Mouse (Mus musculus): ENCODE measurements around the gene Hs3st6. TPM values are rescaled to one million over a fixed set of nuclear protein-coding genes. Genes with fewer than 3 reads are reported as not detected.

Hs3st6 gene
- polyA plus RNA-seq, 1 experiment from 2014 or later, result 0.25 TPM

DNA sequence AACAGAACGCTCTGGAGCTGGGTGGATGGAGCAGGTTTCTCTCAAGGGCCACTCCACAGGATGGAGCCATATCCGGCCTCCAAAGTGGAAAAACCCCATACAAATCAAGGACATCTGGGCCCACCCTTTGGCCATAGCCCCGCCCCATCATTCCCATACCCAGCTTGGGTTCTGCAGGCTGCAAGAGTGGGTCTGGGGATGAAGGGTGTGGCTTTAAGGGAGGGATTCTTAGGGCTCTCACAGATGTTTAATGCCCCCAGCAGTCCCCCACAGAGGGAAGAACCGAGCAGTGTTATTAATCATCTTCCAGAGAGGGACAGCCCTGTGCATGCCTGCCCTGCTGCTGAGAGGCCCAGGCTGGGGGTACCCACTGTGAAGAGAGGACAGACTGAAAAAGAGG, 5.8 kb upstream of the Hs3st6 start:
- Histone ChIP-seq H3K4me1 (no peaks in the 10 kb centered on the region), H3K9ac (no peak overlapping the region), H3K9me3 (no peaks in the 10 kb centered on the region), H3K27me3 (replicated peaks) (peaks cover 25% of the 10 kb centered on the region), H3K27ac (no peak overlapping the region), H3K4me2 (no peak overlapping the region), H3K4me3 (no peak overlapping the region), H3K36me3 (replicated peaks) (no peaks in the 10 kb centered on the region)
- ATAC-seq (replicated peaks), result no peak
- 47% methylated on average over 4 of the region's 4 CpGs for WGBS

DNA sequence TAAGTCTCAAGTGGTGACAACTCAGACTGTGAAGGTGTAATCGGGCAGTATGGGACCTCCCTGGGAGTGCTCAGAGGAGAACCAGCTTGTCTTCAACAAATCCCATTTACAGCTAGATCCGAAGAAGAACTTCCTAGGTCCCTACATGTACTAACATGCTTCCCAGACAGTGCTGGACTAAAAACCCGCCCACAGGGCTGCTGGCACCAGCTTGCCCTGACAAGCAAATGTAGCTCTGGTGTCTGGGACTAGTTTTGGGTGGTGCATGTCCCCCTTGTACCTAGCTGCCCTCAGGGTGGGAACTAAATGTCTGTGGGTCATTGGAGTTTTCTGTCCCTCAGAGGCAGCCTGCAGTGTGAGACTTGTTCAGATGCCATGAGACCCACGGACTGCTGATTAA, 1.3 kb upstream of the Hs3st6 start:
- H3K4me3 ChIP-seq, result no peak overlapping the region
- no peak overlapping the region for H3K27ac ChIP-seq
- H3K9ac ChIP-seq, result no peak overlapping the region
- ATAC-seq (replicated peaks), result no peak
- no peaks in the 10 kb centered on the region for H3K36me3 ChIP-seq (replicated peaks)
- no peaks in the 10 kb centered on the region for H3K9me3 ChIP-seq
- WGBS, result 27% methylated on average over 4 of the region's 4 CpGs
- no peak overlapping the region for H3K4me2 ChIP-seq
- H3K27me3 ChIP-seq (replicated peaks), result peaks cover 69% of the 10 kb centered on the region
- H3K4me1 ChIP-seq, result peaks cover 13% of the 10 kb centered on the region

DNA sequence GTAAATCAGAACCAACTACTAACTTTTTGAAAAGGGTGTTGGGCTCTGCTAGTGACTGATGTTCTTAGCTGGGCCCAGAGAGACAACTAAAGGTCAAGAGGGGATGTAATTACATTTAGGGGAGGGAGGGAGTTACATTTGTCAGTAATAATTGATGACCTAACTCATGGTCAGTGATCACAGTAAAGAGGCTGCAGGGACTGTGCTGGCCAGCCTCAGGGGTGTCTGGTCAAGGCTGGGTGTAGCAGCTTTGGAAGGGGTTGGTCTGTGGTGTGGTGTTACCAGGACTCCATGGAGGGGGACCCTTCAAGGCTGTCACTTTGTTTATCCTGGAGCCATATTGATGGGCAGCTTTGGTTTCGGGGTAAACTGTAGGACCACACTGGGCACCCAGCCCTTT, 4.6 kb downstream of the Hs3st6 start:
- 94% methylated on average over 1 of the region's 1 CpGs for whole genome bisulfite sequencing
- H3K36me3 ChIP-seq (replicated peaks), result no peaks in the 10 kb centered on the region
- H3K9ac ChIP-seq, result no peak overlapping the region
- peaks cover 40% of the 10 kb centered on the region for H3K27me3 ChIP-seq (replicated peaks)
- H3K4me2 ChIP-seq, result no peak overlapping the region
- H3K4me1 ChIP-seq, result peaks cover 10% of the 10 kb centered on the region
- H3K4me3 ChIP-seq, result no peak overlapping the region
- ATAC-seq (replicated peaks), result no peak
- no peak overlapping the region for H3K27ac ChIP-seq
- H3K9me3 ChIP-seq, result no peaks in the 10 kb centered on the region

DNA sequence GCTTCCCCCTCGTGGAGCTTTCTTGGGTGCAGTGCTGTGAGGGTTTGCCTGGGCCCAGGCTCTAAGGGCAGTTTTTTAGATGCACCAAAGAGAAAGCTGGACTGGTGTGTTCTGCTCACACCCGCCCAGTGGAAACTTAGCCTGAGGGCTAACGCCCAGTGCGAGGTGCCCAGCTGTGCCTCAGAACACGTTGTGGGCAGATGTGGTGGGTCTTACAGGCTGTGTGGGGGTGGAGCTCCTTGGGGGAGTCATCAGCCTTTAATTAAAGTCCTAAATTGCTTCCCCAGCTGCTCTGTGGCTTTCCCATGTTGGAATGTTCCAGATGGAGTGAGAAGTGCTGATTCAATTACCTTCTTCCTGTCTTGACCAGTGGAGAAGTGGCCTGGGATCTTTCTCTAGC, 8.3 kb downstream of the Hs3st6 start:
- no peaks in the 10 kb centered on the region for H3K9me3 ChIP-seq
- H3K27me3 ChIP-seq (replicated peaks), result peaks cover 3% of the 10 kb centered on the region; the same call in 1 of the 2 replicates
- H3K4me3 ChIP-seq, result no peak overlapping the region
- H3K9ac ChIP-seq, result no peak overlapping the region
- no peaks in the 10 kb centered on the region for H3K36me3 ChIP-seq (replicated peaks)
- 54% methylated on average over 5 of the region's 5 CpGs for WGBS
- no peak overlapping the region for H3K27ac ChIP-seq
- no peak overlapping the region for H3K4me2 ChIP-seq
- ATAC-seq (replicated peaks), result no peak
- H3K4me1 ChIP-seq, result no peaks in the 10 kb centered on the region; the same call in 1 of the 2 replicates

DNA sequence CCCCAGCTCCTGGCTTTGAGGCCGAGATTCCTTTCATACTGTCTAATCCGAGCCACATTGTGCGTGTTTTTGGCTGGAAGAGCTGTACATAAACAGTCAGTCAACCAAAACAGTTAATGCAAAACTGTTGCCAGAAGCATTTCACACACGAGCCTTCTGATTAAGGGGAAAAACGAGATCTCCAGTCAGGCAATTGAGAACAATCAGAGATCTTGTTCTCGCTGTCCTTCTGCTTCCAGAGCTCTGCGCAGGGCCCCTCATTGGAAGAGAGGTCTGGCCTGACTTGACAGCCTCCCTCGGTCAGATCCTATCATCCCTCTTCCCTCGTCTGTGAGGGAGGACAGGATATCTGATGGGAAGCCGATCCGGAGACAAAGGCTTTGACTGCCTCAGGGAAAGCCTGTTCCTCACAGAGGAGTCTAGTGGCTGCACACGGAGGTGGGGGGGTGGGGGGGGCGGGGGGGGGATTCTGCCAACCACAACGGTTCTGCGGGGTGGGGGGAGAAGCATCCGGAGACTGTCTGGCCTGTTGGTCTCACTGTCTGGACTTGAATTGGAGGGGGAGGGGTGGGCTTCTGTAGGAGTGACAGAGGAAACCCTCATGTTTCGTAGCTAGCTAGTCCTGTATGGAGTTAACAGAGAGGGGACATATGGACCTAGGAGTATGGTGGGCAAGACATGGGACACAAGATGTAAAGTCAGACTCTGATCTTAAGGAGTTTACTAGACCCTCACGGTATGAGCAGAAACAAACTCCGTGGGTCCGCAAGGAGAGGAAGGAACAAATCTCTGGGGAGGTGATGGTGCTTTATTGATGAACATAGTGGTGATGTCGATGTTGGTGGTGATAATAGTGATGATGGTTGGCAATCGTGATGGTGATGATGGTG, 12.5 kb downstream of the Hs3st6 start:
- no peak overlapping the region for H3K27ac ChIP-seq
- ATAC-seq (replicated peaks), result no peak
- 45% methylated on average over 22 of the region's 22 CpGs for WGBS

DNA sequence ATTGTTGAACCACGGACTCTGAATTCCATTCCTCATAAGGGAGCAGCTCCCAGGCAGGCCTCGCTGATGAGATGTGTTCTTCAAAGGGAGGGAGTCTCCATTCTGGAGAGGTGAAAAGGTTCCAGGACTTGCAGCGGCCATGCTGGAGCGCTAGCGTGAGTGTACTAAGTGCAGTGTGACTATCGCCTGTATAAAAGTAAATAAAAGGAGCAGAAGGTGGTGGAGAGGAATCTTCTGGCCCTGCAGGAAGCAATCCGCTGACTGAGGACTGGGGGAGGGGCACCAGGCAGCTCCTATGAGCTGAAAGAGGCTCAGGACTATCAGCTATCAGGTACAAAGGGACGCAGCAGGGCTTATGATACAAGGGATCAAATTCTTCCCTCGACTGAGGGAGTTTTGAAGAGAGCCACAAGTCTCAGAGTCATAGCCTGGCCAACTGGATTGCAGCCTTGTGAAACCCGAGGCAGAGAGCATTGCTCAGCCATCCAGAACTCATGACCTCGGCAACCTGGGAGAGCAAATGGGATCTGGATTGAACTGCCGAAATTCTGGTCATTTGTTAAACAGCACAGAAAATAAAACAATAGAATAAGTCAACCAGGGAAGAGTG, 13.6 kb downstream of the Hs3st6 start:
- H3K4me3 ChIP-seq, result no peak overlapping the region
- no peak overlapping the region for H3K9ac ChIP-seq
- no peaks in the 10 kb centered on the region; the same call in 1 of the 2 replicates for H3K4me1 ChIP-seq
- WGBS, result 18% methylated on average over 12 of the region's 12 CpGs
- no peaks in the 10 kb centered on the region for H3K9me3 ChIP-seq
- ATAC-seq (replicated peaks), result no peak
- no peak overlapping the region for H3K27ac ChIP-seq
- H3K27me3 ChIP-seq (replicated peaks), result no peaks in the 10 kb centered on the region
- H3K4me2 ChIP-seq, result no peak overlapping the region
- H3K36me3 ChIP-seq (replicated peaks), result no peaks in the 10 kb centered on the region

More for the DNA sequence above, 12.5 kb downstream of the Hs3st6 start:
- Histone ChIP-seq H3K9me3 (no peaks in the 10 kb centered on the region), H3K27me3 (replicated peaks) (no peaks in the 10 kb centered on the region), H3K4me2 (no peak overlapping the region), H3K4me3 (no peak overlapping the region), H3K4me1 (no peaks in the 10 kb centered on the region; the same call in 1 of the 2 replicates), H3K9ac (no peak overlapping the region), H3K36me3 (replicated peaks) (no peaks in the 10 kb centered on the region)

DNA sequence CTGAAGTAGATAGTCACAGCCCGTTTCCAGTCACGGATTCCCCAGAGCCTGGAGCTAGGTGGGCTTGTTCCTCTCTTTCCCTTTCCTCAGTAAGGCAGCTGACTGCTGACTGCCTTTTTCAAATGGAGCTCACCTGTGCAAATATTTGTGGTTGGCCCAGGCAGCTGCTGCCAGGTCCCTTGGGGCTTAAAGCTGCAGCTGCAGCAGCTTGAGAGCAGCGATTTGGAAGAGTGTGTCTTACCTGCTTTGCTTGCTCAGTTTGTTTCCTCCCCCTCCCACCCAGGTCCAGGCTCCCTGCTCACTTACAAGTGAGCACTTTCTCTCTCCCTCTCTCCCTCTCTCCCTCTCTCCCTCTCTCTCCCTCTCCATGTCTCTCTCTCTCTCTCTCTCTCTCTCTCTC, 16.4 kb downstream of the Hs3st6 start:
- WGBS, result 43% methylated on average over 3 of the region's 3 CpGs
- Histone ChIP-seq H3K9ac (no peak overlapping the region), H3K9me3 (no peaks in the 10 kb centered on the region), H3K4me1 (no peaks in the 10 kb centered on the region; the same call in 1 of the 2 replicates), H3K4me2 (no peak overlapping the region), H3K27ac (no peak overlapping the region), H3K4me3 (no peak overlapping the region), H3K36me3 (replicated peaks) (no peaks in the 10 kb centered on the region), H3K27me3 (replicated peaks) (no peaks in the 10 kb centered on the region)
- ATAC-seq (replicated peaks), result no peak

DNA sequence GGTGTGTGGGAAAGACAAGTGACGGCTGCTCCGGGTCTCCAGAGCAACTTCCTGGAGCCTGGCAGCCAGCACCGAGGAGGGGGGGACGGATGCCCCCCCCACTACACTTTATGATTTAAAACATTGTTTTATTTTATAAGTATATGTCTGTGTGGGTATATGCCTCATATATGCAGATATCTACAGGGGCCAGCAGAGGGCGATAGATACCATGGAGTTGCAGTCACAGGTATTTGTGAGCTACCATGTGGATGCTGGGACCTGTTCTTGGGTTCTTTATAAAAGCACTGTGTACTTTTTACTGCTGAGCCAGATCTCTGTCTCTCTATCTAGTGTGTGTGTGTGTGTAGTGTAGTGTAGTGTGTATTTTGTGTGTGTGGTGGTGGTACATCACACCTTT, 20.5 kb downstream of the Hs3st6 start:
- no peak for ATAC-seq (replicated peaks)
- H3K9me3 ChIP-seq, result no peaks in the 10 kb centered on the region
- H3K36me3 ChIP-seq (replicated peaks), result no peaks in the 10 kb centered on the region
- no peaks in the 10 kb centered on the region for H3K4me1 ChIP-seq
- no peak overlapping the region for H3K4me2 ChIP-seq
- H3K4me3 ChIP-seq, result no peak overlapping the region
- H3K27ac ChIP-seq, result no peak overlapping the region
- no peak overlapping the region for H3K9ac ChIP-seq
- no peaks in the 10 kb centered on the region for H3K27me3 ChIP-seq (replicated peaks)
- 78% methylated on average over 5 of the region's 5 CpGs for WGBS

DNA sequence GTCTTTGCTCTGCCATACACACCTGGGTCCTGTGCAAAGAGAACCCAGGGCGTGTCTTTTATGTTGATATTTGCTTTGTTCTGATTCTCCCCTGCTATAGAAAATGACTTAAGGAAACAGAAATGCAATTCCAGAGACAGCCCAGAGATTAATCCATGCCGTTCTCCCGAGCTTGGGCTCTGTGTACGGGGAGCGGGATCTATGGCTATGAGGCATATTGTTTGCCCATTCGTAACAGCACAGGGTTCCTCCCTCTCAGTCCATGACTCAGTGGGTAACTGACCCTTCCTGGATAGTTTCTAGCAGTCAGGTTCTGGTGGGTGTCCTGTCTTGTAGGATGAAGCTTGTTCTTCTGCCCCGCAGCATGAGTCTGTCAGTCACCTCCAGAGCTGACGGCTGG, 22.4 kb downstream of the Hs3st6 start:
- H3K4me2 ChIP-seq, result no peak overlapping the region
- no peak overlapping the region for H3K27ac ChIP-seq
- no peaks in the 10 kb centered on the region for H3K36me3 ChIP-seq (replicated peaks)
- no peak overlapping the region for H3K4me3 ChIP-seq
- no peaks in the 10 kb centered on the region for H3K4me1 ChIP-seq
- no peak for ATAC-seq (replicated peaks)
- 80% methylated on average over 8 of the region's 8 CpGs for WGBS
- H3K27me3 ChIP-seq (replicated peaks), result no peaks in the 10 kb centered on the region
- no peaks in the 10 kb centered on the region for H3K9me3 ChIP-seq
- no peak overlapping the region for H3K9ac ChIP-seq

DNA sequence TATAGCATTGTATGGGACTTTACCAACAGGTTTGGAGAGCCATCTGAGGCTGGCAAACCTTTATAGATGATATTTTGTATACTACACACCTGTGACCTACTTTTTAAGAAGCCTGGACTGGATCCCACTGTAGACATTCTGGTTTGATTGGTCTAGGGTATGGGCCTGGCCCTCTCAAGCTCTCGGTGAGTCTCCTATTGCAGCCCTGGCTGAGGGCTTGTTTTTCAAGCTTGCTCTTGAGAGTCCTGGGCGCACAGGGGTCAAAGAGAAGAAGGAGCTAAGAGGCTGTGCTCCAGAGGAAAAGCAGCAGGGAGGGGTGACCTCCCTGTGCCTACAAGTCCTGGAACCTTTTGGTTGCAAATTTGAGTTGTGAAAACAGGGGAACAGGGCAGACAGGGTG, 24.3 kb downstream of the Hs3st6 start:
- no peak overlapping the region for H3K4me3 ChIP-seq
- no peak overlapping the region for H3K4me2 ChIP-seq
- H3K9ac ChIP-seq, result no peak overlapping the region
- H3K4me1 ChIP-seq, result no peaks in the 10 kb centered on the region
- no peak overlapping the region for H3K27ac ChIP-seq
- H3K36me3 ChIP-seq (replicated peaks), result no peaks in the 10 kb centered on the region
- WGBS, result 82% methylated on average over 2 of the region's 2 CpGs
- H3K9me3 ChIP-seq, result no peaks in the 10 kb centered on the region
- no peak for ATAC-seq (replicated peaks)
- no peaks in the 10 kb centered on the region for H3K27me3 ChIP-seq (replicated peaks)

DNA sequence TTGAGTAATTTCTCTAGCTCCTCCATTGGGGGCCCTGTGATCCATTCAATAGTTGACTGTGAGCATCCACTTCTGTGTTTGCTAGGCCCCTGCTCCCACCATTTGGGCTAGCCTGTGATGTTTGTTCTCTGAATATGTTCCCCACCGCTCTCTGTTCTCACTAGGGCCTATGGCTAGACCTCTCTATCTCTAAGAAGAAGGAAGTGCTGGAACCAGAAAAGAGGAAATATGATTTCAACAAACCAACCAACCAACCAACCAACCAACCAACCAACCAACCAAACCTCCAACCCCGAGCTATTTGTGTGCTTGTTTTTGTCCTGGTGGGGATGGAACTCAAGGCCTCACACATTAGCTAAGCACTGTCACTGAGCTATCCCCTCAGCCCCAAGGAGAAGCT, 28.0 kb downstream of the Hs3st6 start:
- WGBS, result 92% methylated on average over 2 of the region's 2 CpGs
- no peaks in the 10 kb centered on the region for H3K4me1 ChIP-seq

DNA sequence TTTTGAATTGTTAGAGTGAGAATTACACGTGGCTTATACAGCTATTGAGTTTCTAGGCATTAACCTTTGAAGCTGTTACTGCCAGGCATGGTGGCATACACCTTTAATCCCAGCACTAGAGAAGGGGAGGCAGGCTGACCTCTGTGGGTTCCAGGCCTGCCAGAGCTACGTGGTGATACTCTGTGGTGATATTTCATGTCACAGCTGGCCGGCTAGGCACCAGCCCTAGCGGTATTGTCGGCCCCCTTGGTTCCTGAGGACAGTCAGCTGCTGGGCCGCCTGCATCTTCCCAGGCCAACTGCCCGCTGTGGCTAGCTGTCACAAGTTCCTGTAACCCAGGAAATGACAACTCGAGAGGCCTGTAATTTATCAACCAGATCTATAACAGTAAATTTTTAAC, 39.4 kb downstream of the Hs3st6 start:
- Histone ChIP-seq H3K9me3 (no peaks in the 10 kb centered on the region), H3K27ac (no peak overlapping the region), H3K36me3 (replicated peaks) (no peaks in the 10 kb centered on the region), H3K4me1 (no peaks in the 10 kb centered on the region), H3K4me2 (no peak overlapping the region), H3K9ac (no peak overlapping the region), H3K27me3 (replicated peaks) (no peaks in the 10 kb centered on the region), H3K4me3 (no peak overlapping the region)
- WGBS, result 77% methylated on average over 8 of the region's 8 CpGs
- no peak for ATAC-seq (replicated peaks)

More for the DNA sequence above, 28.0 kb downstream of the Hs3st6 start:
- no peak overlapping the region for H3K4me3 ChIP-seq
- no peak overlapping the region for H3K27ac ChIP-seq
- H3K9ac ChIP-seq, result no peak overlapping the region
- no peaks in the 10 kb centered on the region for H3K36me3 ChIP-seq (replicated peaks)
- no peak overlapping the region for H3K4me2 ChIP-seq
- ATAC-seq (replicated peaks), result no peak
- no peaks in the 10 kb centered on the region for H3K9me3 ChIP-seq
- no peaks in the 10 kb centered on the region for H3K27me3 ChIP-seq (replicated peaks)

DNA sequence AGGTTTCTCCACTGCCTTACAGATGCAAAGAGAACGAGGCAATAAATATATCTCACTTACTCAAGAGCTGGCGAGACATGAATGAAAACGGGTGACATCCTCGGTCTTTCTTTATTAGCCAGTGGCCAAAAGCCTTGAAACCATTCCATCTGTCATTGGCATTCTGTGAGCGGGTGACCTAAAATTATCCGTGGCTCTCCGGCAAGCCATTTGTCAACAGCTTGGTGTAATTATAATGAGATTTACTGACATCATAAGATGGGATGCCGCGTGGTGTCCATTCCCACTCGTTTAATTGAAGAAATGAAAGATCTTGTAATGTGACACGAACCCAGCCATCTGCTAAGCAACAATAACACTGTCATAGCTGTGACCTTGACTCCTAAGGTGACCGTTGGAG, 42.0 kb downstream of the Hs3st6 start:
- Histone ChIP-seq H3K36me3 (replicated peaks) (no peaks in the 10 kb centered on the region), H3K9me3 (no peaks in the 10 kb centered on the region), H3K4me2 (no peak overlapping the region), H3K27me3 (replicated peaks) (no peaks in the 10 kb centered on the region), H3K4me1 (no peaks in the 10 kb centered on the region), H3K4me3 (no peak overlapping the region), H3K9ac (no peak overlapping the region), H3K27ac (no peak overlapping the region)
- 80% methylated on average over 12 of the region's 12 CpGs for WGBS
- no peak for ATAC-seq (replicated peaks)
